Comparison of ENCODE assay signal across 9 mouse cellular contexts in the genomic region with DNA sequence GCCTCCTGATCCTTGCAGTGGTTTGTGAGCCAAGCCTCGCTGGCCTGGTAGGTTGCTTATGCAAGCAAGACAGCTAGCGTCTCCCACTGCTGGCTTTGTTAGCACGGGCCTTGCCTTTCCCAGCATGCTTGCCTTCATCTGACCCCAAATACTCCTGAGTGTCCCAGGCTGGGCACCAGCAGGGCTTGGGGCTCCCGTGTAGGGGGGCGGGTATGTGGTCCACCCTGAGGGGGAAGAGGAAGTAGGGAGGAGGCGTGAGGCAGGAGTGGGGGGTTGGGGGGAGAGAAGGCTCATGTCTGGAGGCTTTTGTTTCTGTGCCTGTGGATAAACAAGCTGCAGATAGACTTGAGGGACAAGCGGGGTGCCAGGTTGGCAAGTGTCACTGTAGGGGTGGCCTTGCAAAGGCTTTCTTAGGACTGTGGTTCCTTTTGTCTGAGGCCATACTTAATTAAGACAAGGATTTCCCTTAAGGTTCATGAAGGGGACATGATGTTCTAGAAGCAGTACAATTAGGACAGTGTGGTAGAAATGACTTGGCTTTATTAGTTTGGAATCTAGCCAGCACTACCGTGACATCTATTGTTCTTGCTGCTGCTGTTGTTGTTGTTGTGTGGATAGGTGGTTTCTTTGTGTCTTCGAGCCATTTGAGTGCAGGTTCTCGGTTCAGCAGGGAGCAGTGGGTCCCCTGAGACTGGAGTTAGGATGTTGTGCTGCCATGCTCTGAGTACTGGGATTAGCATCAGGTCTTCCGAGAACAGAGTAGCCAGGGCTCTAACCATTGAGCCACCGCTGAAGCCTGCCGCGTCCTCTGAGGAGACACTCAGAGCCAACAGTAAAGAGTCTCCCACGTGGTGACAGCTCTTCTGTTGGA. TPM values are rescaled to one million over a fixed set of nuclear protein-coding genes. Genes with fewer than 3 reads are reported as not detected.
DNase-seq lines count a peak whose midpoint lies in the region; ATAC-seq and TF ChIP-seq lines count a peak whose summit lies in the region.
"Had no signal": no experiment of that assay in that cellular context is flagged by ENCODE, and none has a peak within 500 bp of the region (broad histone marks: within the 10 kb centered on the region; RNA-seq: fewer than 3 reads in every experiment).

No protein-coding gene starts in this region.

- no peak for ATAC-seq in heart, embryonic 11.5 days (replicated peaks; ENCODE audit: insufficient number of reproducible peaks, low FRiP score, low TSS enrichment)
- ATAC-seq in kidney, embryonic 14.5 days (ENCODE audit: low FRiP score, low TSS enrichment): peak; percentile 25; the same call in 1 of the 2 replicates
- ATAC-seq in midbrain, embryonic 15.5 days (replicated peaks): peak; percentile 39; the same call in 1 of the 2 replicates
- ATAC-seq in megakaryocyte, adult 5-6 weeks (ENCODE audit: poor library complexity, severe bottlenecking): no peak

- TF ChIP-seq CTCF in heart, adult 2 months (IDR thresholded peaks at IDR 0.05): no peak

- intact Hi-C loops in heart, adult 2 months (cut with DNase I): loop anchor here (5.0 kb wide), 1 partner anchor 46 kb away; no protein-coding TSS in a partner anchor

- peak overlapping the region; percentile 55 for H3K27ac ChIP-seq in heart, adult 2 months
- H3K27ac ChIP-seq in heart, embryonic 11.5 days (ENCODE audit: low read depth, low read length): no peak overlapping the region
- H3K27ac ChIP-seq in kidney, embryonic 14.5 days (ENCODE audit: low read depth, low read length): peak overlapping the region; percentile 51
- peak overlapping the region; percentile 20 for H3K27ac ChIP-seq in midbrain, embryonic 15.5 days
- H3K27ac ChIP-seq: limb, embryonic 12.5 days had no signal

- TF ChIP-seq POLR2A in heart, adult 2 months (IDR thresholded peaks at IDR 0.05; ENCODE audit: insufficient read depth, low read depth, low read length): no peak

- peak overlapping the region; percentile 5; the same call in 1 of the 2 replicates for H3K9ac ChIP-seq in heart, adult 2 months (ENCODE audit: low read depth, low read length)
- H3K9ac ChIP-seq in heart, embryonic 11.5 days (ENCODE audit: low read depth, low read length): no peak overlapping the region
- peak overlapping the region; percentile 8; the same call in 1 of the 2 replicates for H3K9ac ChIP-seq in kidney, embryonic 14.5 days (ENCODE audit: low read depth, low read length)
- H3K9ac ChIP-seq in midbrain, embryonic 15.5 days: no peak overlapping the region
- H3K9ac ChIP-seq: limb, embryonic 12.5 days had no signal

- peaks cover 18% of the 10 kb centered on the region for H3K4me1 ChIP-seq in heart, adult 2 months (ENCODE audit: control insufficient read depth, insufficient read depth, low read length)
- peaks cover 3% of the 10 kb centered on the region; the same call in 1 of the 2 replicates for H3K4me1 ChIP-seq in heart, embryonic 11.5 days (ENCODE audit: control insufficient read depth, insufficient read depth, low read length)
- H3K4me1 ChIP-seq in kidney, embryonic 14.5 days (ENCODE audit: control insufficient read depth, insufficient read depth, low read length): peaks cover 26% of the 10 kb centered on the region
- H3K4me1 ChIP-seq in midbrain, embryonic 15.5 days: peaks cover 8% of the 10 kb centered on the region; the same call in 1 of the 2 replicates

- no peak overlapping the region for H3K4me3 ChIP-seq in heart, adult 2 months
- no peak overlapping the region for H3K4me3 ChIP-seq in heart, embryonic 11.5 days (ENCODE audit: low read depth, low read length)
- no peak overlapping the region for H3K4me3 ChIP-seq in kidney, embryonic 14.5 days (ENCODE audit: low read length)
- no peak overlapping the region for H3K4me3 ChIP-seq in midbrain, embryonic 15.5 days
- H3K4me3 ChIP-seq: limb, embryonic 12.5 days had no signal

- TF ChIP-seq EP300 in heart, adult 2 months (IDR thresholded peaks at IDR 0.05; ENCODE audit: insufficient read depth, low read depth, low read length): peak; percentile 58

- H3K36me3 ChIP-seq in heart, adult 2 months (ENCODE audit: control insufficient read depth, insufficient read depth, low read length): no peaks in the 10 kb centered on the region
- H3K36me3 ChIP-seq in heart, embryonic 11.5 days (ENCODE audit: control insufficient read depth, insufficient read depth, low read length): peaks cover 9% of the 10 kb centered on the region
- H3K36me3 ChIP-seq in kidney, embryonic 14.5 days (ENCODE audit: control insufficient read depth, insufficient read depth, low read length): peaks cover 28% of the 10 kb centered on the region
- peaks cover 3% of the 10 kb centered on the region; the same call in 1 of the 2 replicates for H3K36me3 ChIP-seq in midbrain, embryonic 15.5 days (replicated peaks)

- H3K27me3 ChIP-seq in heart, adult 2 months (ENCODE audit: control insufficient read depth, insufficient read depth, low read length): no peaks in the 10 kb centered on the region
- H3K27me3 ChIP-seq in heart, embryonic 11.5 days (ENCODE audit: control insufficient read depth, insufficient read depth, low read length): no peaks in the 10 kb centered on the region
- H3K27me3 ChIP-seq in kidney, embryonic 14.5 days (ENCODE audit: control insufficient read depth, insufficient read depth, low read length): no peaks in the 10 kb centered on the region
- no peaks in the 10 kb centered on the region for H3K27me3 ChIP-seq in midbrain, embryonic 15.5 days (replicated peaks)
- H3K27me3 ChIP-seq: limb, embryonic 12.5 days had no signal

- no peak overlapping the region for H3K4me2 ChIP-seq in heart, embryonic 11.5 days
- no peak overlapping the region for H3K4me2 ChIP-seq in kidney, embryonic 14.5 days (replicated peaks; ENCODE audit: low read depth, low read length)
- H3K4me2 ChIP-seq in midbrain, embryonic 15.5 days: no peak overlapping the region
- H3K4me2 ChIP-seq: limb, embryonic 12.5 days had no signal

- H3K79me2 ChIP-seq in heart, adult 2 months (replicated peaks; ENCODE audit: control insufficient read depth, insufficient read depth, low read length): no peaks in the 10 kb centered on the region

- 41% methylated on average over 15 of the region's 15 CpGs for WGBS in heart, adult 2 months
- 68% methylated on average over 15 of the region's 15 CpGs for WGBS in heart, embryonic 11.5 days (ENCODE audit: insufficient replicate concordance)
- 66% methylated on average over 15 of the region's 15 CpGs for WGBS in kidney, embryonic 14.5 days
- WGBS in midbrain, embryonic 15.5 days: 67% methylated on average over 15 of the region's 15 CpGs

- peak; percentile 55 to 56 for DNase-seq in heart, adult 2 months
- peak; percentile 68 for DNase-seq in gastrocnemius, postnatal 25 days
- no peak for DNase-seq in thymus, postnatal 14 days
- DNase-seq in embryo, embryonic 10.5 days (ENCODE audit: low spot score): no peak

- no peaks in the 10 kb centered on the region for H3K9me3 ChIP-seq in heart, embryonic 11.5 days (replicated peaks; ENCODE audit: control insufficient read depth, low read length)
- no peaks in the 10 kb centered on the region for H3K9me3 ChIP-seq in kidney, embryonic 14.5 days (ENCODE audit: control insufficient read depth, low read length)
- H3K9me3 ChIP-seq in midbrain, embryonic 15.5 days: no peaks in the 10 kb centered on the region
- H3K9me3 ChIP-seq: limb, embryonic 12.5 days had no signal

RNA-seq across cellular contexts. Expression of a gene that starts 21.0 kb away (rescaled TPM):
- 1 to 10 TPM; 3.0 to 3.4 TPM for total RNA-seq in heart, adult 2 months (2021)
- 4.1 and 5.2 TPM in 2 replicates for polyA plus RNA-seq in heart, adult 2 months (2012; rRNA removed)
- 0.49 and 0.77 TPM in 2 replicates for polyA plus RNA-seq in heart, embryonic 11.5 days (2014; fragmentation: Nextera tagmentation; extraction: Ambion mirVana)
- total RNA-seq in gastrocnemius, postnatal 25 days (2021): 100 to 1,000 TPM; 128 to 177 TPM
- polyA plus RNA-seq in kidney, embryonic 14.5 days (2014; fragmentation: Nextera tagmentation; extraction: Ambion mirVana): 7.8 and 9.6 TPM in 2 replicates
- 1.2 and 1.9 TPM in 2 replicates for polyA plus RNA-seq in midbrain, embryonic 15.5 days (2015; fragmentation: Nextera tagmentation; extraction: Ambion mirVana)
- not detected in 2 replicates for total RNA-seq in megakaryocyte, adult 5-6 weeks (2015)
- not detected in 2 replicates for total RNA-seq in megakaryocyte, adult 5-6 weeks (2017)

Comparison
In these comparisons a context has a peak if more than half of its experiments do, and no peak if none do; other contexts are left out.
1. H3K9ac ChIP-seq: peak in heart, adult 2 months (single experiment) and kidney, embryonic 14.5 days (single experiment); none in heart, embryonic 11.5 days (single experiment) and midbrain, embryonic 15.5 days (single experiment).
2. DNase-seq: peak in heart, adult 2 months (2 of 2) and gastrocnemius, postnatal 25 days (single experiment); none in thymus, postnatal 14 days (single experiment) and embryo, embryonic 10.5 days (single experiment).
3. ATAC-seq: peak in kidney, embryonic 14.5 days (single experiment) and midbrain, embryonic 15.5 days (single experiment); none in heart, embryonic 11.5 days (single experiment) and megakaryocyte, adult 5-6 weeks (single experiment).